Mouse (Mus musculus) heart, postnatal 36 days (tissue): ENCODE results near the gene Txndc11. TPM values are rescaled to one million over a fixed set of nuclear protein-coding genes. Genes with fewer than 3 reads are reported as not detected.

Experiments
- DNase-seq, 2 experiments: peaks; one replicate each; pipeline ENCODE4 v3.0.0; 2021 to 2022
- intact Hi-C: fragments of 180-260 bp; cut with DNase I; formaldehyde crosslinking; loops from one replicate; pipeline ENCODE4 v1.15.1; 2025
- microRNA-seq, 2 experiments: library from miRNA; unstranded; fragments of <30 nt; microRNA quantifications; one replicate each; pipeline ENCODE4 v1.2.0; 2021; ENCODE audit warnings: borderline number of aligned reads in 2 of 2
- total RNA-seq, 2 experiments: library from RNA; stranded (reverse); gene quantifications; 2 replicates each; pipeline ENCODE4 v1.2.3; 2021

Gene Txndc11
- total RNA-seq, 2 experiments from 2014 or later, result 12.5 to 14.7 TPM

- intact Hi-C loops, result loop anchor here (1.0 to 10.0 kb wide), 6 partner anchors 41 to 469 kb away; no protein-coding TSS in a partner anchor
- peak; percentile 88 to 89 for DNase-seq
These were observed 100.2 kb downstream of the Txndc11 start for GRCm38 (mm10) chr16:11034193-11034803.

GRCm38 (mm10) chr16:11031320-11031719, 103.1 kb downstream of the Txndc11 start:
- intact Hi-C loops, result loop anchor here (10.0 kb wide), 1 partner anchor 467 kb away; no protein-coding TSS in a partner anchor
- no peak for DNase-seq

- intact Hi-C loops, result loop anchor here (10.0 kb wide), 1 partner anchor 466 kb away; no protein-coding TSS in a partner anchor
- DNase-seq, result no peak
These were observed 103.6 kb downstream of the Txndc11 start for GRCm38 (mm10) chr16:11030844-11031243.

DNA sequence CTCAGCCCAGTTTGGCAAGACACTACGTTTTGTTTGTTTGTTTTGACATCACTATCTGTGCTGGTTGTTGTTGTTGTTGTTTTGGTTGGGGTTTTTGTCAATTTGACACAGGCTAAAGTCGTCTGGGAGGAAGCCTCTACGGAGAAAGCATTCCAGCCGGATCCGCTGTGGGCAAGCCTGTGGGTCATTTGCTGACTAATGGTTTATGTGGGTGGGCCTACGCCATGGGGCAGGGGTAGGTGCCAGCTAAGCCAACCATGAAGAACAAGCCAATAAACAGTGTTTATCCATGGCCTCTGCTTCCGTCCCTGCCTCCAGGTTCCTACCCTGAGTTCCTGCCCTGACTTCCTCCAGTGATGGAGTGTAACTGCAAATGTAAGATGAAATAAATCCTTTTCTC, 106.2 kb downstream of the Txndc11 start:
- no peak for DNase-seq
- intact Hi-C loops, result no loop called here

Small RNA genes within 50 kb of the gene (microRNA-seq; reads per million reads assigned to microRNA genes)
- 37.7 to 65.8 reads per million in 2 experiments for gene Gm23935

Other genes with a start within 250 kb of the Txndc11 start
- gene Snn, start 73.7 kb downstream of the Txndc11 start, total RNA-seq, result 10 to 100 TPM; 28.1 to 33.8 TPM
- 10 to 100 TPM; 19.9 to 21.7 TPM for gene Litaf, start 68.5 kb downstream of the Txndc11 start, total RNA-seq
- 10 to 100 TPM; 19.8 to 26.0 TPM for gene Zc3h7a, start 41.7 kb upstream of the Txndc11 start, total RNA-seq
- 10 to 100 TPM; 52.5 to 54.7 TPM for gene Rsl1d1, start 68.7 kb upstream of the Txndc11 start, total RNA-seq
- 10 to 100 TPM; 64.1 to 65.2 TPM for gene Gspt1, start 119.7 kb upstream of the Txndc11 start, total RNA-seq
- gene Tnfrsf17, start 179.2 kb upstream of the Txndc11 start, total RNA-seq, result not detected
- gene Snx29, start 188.3 kb upstream of the Txndc11 start, total RNA-seq, result 10 to 100 TPM; 10.8 to 14.9 TPM